Mouse (Mus musculus): ENCODE data around the gene Vangl2. TPM values are rescaled to one million over a fixed set of nuclear protein-coding genes. Genes with fewer than 3 reads are reported as not detected.

Gene Vangl2
- 1.9 and 3.3 TPM in 2 replicates for total RNA-seq (2015)
- total RNA-seq (2017) = 1.1 and 1.7 TPM in 2 replicates

DNA sequence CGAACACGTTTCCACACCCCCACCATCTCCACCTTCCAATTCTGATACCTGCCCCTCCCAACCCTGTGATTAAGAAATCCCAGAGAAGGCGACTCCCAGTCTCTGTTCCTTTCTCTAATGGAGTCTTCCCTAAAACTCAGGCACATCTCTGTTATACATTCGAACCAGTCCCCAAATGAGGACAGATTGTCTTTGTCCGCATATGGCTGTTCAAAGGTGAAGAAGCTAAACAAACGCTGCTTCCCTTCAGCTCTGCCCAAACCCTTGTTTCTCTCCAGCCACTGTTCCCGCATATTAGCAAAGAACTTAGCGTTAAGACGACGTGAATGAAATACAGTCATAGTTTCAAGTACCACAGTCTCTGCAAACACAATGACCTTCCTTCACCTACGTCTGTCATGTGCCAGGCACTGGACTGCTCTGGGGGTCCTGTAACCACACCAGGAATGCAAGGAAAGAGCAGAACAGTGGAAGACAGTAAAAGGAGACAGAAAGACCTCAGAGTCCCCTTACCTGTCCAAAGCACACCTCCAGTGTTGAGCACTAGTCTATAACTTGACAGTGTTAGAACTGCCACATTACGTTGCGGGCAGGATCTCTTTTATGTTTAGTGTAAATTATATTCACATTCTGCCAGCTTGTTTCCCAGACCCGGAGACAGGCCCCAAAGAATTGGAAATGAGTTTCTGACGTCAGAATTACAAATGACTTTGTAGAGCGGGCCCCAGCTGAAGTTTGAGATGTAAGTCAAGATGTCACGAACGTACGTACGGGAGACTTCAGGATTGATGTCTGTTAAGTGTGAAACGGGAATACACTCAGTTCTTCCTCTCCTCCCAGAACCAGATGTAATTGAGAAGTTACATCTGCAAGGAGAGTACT is at the start of gene Vangl2:
Vangl2 (minus strand) TSS at position 51 of the 882 bp plus-strand sequence.
- ATAC-seq (replicated peaks; ENCODE audit: poor library complexity) = no peak

DNA sequence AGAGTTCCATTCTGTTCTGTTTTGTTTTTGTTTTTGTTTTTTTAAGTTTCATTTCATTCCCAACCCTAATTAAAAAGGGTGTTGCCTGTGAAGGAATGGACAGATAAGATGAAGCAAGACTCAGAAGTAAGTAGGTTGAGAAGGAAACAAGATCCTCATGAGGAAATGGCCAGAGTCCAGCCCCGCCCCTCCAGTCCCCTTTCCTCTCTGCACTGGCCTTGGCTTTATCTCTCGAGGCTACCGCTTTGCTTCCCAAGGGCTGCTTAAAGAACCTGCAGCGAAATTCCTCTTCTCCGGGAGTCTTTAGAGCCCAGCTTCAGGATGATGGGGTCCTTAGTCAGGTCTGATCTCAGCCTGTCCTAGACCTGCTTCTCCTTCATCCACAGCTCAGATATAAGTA is 49.7 kb upstream of the Vangl2 start:
- ATAC-seq (replicated peaks; ENCODE audit: poor library complexity) = no peak

DNA sequence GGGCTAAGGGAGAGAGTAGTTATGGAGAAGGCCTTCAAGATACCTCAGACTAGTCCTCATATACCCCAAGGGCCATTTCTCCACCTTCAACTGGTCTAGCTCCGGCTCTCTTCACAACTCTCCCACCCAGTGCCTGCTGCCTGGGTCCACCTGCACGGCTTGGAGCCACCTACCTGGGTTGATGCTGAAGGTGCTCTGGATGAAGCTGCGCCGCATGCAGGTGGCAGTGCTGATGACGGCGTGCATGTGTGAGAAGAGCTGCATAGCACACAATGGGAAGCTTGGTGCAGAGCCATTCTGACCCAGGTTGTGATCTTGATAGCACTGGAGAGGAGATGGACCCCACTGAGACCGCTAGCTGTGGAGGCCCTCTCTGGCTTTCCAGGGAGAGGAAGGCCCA is 44.4 kb upstream of the Vangl2 start:
- ATAC-seq (replicated peaks; ENCODE audit: poor library complexity) = no peak

DNA sequence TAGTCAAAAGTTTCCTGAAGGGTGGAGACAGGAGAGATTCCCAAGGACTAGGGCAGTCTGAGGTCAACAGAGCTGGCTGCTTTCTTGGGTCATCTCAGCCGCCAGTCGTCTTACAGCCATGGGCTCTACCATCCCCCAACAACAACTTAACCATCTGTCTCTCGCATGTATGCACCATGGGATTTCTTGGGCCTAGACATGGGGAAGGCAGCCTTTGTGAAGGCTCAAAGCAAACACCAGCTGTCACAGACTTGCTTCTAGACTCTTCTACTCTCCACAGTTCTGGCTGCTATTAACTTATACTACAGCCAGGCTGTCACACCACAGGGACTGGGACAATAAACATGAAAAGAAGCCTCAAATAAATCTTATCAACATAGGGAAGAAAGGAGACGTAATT is 43.3 kb upstream of the Vangl2 start:
- no peak for ATAC-seq (replicated peaks; ENCODE audit: poor library complexity)

DNA sequence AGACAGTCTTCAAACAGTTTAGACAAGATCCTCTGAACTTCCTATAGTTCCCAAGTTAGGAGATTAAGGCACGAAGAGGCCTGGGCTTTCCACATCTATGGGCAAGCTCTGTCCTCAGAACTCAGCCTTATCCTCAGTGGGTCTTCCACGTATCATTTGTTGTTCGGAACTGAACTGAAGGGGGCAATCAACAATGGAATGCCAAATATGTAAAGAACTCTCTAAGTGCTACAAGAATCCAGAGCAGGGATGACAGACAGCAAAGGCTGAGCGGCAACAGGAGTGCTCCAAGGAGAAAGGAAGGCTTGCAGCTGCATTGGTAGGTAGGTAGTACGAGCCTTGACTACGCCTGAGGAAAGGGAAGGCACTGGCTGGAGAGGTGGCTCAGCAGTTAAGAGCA is 42.0 kb upstream of the Vangl2 start:
- no peak for ATAC-seq (replicated peaks; ENCODE audit: poor library complexity)

DNA sequence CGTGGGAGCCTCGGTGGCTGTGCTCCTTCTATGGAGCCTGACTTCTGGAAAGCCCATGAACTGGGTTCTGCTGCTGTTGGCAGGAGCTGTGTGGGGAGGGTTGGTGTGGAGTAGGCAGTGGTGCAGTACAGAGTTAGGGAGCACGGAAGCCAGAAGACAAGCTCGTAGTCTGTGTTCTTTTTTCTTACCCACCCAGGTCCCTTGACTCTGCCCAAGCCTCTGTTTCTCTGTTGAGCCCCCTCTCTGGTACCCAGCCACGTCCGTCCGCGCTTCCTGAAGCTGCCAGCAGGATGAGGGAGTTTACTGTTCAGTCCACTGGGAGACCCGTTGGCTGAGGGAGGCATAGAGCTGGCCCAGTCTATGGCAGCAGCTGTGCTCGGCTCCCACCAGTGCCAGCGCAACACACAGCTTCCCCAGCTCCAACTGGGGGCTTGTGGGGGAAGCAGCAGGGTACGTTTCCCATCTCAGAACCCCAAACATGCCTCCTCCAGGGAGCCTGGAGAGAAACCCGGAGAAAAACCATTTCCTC is 36.4 kb upstream of the Vangl2 start:
- no peak for ATAC-seq (replicated peaks; ENCODE audit: poor library complexity)

DNA sequence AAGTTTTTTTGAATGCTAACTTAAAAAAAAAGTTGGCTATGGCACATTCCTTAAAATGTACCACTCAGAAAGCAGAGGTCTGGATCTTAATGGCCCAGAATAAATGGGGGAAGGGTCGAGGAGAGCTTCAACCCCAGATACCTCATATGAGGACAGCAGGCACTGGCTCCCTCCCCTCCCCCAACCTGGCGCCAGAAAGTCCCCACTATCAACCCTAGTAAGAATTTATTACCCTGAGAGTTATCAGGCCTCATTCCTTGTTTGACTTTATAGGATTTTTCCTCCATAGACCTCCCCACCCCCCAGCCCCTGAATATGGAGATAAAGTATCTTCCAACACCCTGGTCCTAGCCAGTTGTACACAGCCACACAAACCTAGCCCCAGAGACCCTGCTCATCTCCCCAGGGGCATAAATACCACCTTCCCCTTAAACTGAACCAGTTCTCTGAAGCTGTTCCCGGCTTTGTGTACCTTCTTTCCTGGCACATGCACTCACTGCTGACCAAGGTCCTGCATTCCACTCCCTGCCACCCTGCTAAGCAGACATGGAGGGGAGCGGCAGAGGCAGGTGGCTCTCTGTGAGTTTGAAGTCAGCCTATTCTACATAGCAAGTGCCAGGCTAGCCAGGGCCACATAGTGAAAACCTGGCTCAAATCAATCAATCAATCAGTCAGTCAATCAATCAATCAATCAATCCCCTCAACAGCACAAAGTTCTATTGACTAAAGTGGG is 35.2 kb upstream of the Vangl2 start:
- ATAC-seq (replicated peaks; ENCODE audit: poor library complexity) = no peak

DNA sequence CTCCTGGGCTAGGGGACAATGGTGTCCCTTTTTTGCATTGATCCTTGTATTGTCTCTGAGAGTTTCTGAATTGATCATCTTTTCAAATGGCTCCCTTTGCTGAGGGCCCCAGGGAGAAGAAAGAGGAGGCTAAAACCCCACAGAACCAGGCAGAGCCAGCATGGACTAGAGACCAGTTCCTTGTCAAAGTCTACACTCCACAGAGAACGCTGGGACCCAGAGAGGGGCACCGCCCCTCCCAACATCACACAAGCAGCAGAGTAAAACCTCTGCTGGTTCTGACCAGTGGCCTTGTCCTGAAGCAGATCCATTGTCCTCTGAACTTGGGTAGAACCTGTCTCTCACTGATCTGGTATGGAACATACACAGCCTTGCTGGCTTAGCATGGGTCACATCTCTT is 33.9 kb upstream of the Vangl2 start:
- no peak for ATAC-seq (replicated peaks; ENCODE audit: poor library complexity)

DNA sequence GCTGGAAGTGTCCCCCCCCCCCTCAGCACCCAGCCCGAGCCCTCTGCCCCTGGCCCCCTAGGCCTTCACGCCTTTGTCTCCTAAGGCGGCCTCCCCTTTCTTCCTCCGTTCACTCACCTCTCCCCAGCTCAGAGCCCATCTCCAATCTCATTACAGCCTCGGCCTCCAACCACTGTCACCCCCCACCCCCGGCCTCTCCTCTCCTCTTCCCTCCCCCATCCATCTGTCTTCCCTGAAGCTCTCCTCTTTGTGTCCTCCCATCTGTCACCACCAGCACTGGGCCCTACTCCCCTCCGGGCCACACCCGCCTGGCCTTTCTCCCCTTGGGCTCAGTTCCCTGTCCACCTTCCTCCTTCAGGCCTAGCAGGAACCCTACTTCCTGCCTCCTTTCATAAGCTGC is 33.0 kb upstream of the Vangl2 start:
- ATAC-seq (replicated peaks; ENCODE audit: poor library complexity) = no peak

DNA sequence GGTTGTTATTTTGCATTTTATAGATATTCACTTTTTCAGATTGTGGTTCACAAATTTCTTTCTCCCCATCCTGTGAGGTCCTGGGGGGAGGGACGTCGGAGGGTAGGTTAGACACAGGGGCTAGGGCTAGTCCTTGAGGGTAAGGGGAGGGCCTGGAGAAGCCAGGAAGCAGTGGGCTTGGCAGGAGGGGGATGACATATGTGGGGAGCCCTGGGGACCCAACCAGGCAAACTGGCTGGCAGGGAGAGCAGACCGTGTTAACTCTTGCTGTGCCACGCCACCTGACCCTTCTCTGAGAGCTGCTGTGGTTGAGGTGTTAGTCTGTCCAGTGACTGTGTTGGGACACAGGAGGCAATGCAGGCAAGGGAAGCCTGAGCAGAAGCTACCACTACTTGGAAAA is 32.4 kb upstream of the Vangl2 start:
- no peak for ATAC-seq (replicated peaks; ENCODE audit: poor library complexity)

DNA sequence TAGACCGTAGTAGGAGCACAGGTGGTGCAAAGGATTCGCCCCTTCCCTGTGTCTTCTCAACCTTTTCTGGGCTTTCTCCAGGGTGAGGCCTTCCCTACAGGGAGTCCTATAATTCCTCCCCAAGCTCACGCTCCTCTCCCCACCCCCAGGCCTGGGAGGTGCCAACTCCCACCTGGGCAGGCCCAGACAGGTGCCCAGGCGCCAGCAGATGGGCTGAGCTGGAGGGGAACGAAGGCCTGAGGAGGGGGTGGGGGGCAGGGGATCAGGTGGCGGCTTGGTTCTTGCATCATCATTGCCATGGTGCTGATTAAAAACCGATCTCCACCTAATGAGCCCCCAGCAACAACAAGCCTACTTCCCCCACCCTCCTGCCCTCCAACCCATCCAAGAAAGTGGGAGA is 30.6 kb upstream of the Vangl2 start:
- ATAC-seq (replicated peaks; ENCODE audit: poor library complexity) = no peak

DNA sequence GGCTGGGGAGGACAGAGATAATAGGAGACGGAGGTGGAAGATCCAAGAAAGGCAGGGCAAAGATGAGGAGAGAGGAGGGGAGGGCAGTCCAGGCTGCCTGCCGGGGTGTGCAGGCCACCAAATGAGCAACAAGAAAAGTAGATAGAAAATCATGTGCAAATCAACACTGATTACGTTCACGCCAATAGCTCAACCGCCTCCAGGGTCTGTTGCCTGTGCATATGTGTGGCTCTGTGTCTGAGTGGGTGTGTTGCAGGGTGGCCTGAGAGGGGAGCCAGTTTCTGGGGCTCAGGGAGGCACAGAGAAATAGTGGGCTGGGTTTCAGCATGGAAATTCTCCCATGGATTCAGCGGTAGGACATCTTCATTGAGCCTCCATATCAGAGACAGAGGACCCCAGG is 30.1 kb upstream of the Vangl2 start:
- ATAC-seq (replicated peaks; ENCODE audit: poor library complexity) = no peak

DNA sequence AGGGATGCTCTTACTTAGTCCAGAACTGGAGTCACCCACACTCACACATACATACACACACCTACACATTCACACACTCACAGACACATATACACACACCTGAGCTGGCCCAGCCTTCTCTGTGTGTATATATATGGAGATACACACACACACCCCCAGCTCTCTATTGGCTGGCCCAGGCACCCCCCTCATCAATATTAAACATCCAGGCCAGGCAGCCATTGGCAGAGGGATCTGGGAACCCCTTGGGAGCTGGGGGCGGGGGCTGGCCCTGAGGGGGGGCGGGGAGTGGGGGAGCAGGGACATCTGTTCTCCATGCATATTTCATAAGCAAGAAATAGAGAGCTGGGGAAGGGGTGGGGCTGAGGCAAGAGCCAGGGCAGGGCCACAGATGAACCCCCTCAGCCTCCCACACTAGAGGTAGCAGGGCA is 29.3 kb upstream of the Vangl2 start, which contains the start of gene Nhlh1:
Nhlh1 (minus strand) TSS at position 83 of the 431 bp plus-strand sequence.
- ATAC-seq (replicated peaks; ENCODE audit: poor library complexity) = no peak

DNA sequence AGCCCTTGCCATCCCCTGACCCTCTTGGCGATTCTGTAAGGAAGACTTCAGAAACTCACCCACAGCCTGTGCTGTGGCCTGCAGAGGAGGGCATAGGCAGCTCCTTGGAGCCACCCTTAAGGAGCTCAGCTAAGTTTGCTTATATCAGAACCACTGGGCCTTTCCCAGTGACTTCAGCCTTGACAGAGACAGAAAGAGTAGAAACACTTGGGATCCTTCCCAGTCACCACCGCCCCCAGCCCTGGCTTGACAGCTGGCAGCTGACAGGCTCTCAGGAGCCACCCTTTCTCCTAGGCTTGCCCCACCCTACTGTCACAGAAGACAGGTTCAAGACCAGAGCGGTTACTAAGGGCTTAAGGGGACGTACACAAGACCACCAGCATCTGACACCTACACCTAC is 28.0 kb upstream of the Vangl2 start:
- ATAC-seq (replicated peaks; ENCODE audit: poor library complexity) = no peak

DNA sequence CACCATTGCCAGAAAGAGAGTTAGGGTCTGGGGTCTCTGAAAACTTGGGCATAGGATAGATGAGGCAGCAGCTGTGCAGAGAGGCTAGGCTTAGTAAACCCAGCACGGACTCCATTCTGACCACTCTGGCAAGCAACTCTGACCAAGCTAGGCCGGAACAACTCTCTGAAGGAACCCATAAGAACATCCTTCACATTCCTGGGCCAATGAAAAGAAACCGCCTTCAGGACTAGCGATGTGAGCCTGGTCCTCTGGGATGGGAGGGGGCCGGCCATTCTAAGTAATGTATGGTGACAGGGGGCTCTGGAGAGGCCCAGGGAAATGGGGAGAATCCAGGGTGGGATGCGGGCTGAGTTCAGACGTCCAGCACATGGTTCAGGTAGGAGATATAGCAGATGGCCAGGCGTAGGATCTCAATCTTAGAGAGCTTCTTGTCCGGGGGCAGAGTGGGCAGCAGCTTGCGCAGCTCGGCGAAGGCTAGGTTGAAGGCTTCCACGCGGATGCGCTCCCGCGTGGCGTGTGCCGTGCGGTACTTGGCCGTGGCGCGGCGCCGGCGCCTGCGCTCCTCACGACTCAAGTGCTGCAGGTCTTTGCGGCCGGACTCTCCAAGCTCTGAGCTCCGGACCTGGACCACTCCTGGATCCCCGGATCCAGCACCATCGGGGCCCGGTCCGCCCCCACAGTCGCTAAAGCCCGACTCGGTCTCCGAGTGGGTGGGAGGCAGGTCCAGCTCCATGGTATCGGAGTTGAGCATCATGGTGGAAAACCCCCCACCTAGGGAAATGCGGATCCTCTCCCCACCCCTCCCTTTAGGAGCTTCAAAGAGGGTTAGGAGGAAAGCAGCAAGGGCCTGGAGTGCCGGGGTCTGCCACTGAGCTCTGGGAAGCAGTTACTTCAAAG is 25.5 kb upstream of the Vangl2 start:
- no peak for ATAC-seq (replicated peaks; ENCODE audit: poor library complexity)

DNA sequence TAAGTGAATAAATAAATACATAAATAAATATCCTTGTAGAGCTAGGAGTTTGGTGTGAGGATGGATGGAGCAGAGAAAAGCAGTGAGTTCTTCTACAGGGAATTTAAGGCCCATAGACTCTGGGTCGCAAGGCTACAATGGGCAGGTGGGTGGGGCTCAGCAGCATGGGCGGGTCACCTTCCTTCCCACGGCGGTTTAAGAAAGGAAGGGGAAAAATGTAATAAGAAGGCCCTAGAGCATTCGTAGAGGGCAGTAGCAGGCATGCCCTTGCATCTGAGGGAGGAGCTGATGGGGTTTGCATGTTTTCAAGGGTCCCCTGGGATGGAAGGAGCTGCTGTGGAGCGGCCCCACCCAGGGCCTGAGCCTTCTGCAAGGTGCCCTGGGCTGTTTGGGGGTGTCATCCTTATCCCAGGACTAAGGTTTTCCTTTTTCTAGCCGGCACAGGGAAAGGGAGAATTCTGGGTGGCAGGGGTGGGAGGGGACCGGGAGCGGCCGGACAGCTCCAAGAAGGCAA is 24.6 kb upstream of the Vangl2 start:
- ATAC-seq (replicated peaks; ENCODE audit: poor library complexity) = 0 out of 2 replicates have a peak, but pooled peaks have one; percentile 25

DNA sequence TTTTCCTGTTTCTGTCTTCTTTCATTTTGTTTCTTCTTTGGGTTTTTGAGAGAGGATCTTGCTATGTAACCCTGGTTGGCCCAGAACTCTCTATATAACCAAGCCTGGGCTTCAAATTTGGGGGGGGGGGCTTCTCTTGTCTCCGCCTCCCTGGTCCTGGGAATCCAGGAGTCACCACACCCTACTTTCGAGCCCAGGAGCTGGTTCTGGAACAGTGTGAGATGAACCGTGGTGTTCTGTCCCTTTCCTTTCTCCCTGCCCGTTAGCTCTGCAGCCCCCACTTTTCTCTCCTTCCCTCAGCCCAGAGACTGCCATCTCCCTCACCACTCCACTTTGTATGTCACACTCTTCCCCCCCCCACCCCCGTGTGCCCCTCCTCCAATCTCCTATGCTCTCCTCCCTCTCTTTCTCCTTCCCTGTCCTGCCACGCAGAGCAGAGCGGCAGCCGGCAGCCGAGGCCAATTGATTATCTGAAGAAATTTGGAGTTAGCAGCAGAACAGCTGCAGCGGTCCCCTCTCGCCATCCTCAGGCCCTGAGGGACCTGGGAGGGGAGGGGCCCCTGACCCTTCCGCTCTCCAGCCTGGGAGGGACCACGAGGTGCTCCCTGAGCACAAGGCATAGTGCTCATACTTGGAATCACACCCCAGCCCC is 21.0 kb upstream of the Vangl2 start:
- ATAC-seq (replicated peaks; ENCODE audit: poor library complexity) = no peak

DNA sequence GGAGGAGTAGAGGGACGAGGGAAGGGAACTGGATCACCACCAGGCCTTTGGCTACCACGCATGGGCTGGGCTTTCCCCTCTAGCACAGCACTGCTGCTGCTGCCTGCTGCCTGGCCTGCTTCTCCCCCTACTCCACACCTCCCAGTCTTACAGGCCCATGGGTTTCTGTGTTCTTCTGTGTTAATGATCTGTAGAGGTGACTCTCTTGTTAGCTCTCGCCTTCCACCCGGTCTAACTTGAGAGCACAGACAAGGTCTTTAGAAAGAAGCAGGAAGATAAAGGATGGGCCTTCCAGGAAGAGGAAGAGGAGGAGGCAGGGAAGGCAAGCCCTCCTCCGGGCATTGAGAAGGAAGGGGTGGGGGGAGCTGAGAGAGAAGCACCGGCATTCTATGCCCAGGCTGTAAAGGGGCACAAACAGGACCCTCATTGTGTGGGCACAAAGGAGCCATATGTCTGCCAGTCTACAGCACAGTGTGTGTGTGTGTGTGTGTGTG is 20.0 kb upstream of the Vangl2 start:
- no peak for ATAC-seq (replicated peaks; ENCODE audit: poor library complexity)

DNA sequence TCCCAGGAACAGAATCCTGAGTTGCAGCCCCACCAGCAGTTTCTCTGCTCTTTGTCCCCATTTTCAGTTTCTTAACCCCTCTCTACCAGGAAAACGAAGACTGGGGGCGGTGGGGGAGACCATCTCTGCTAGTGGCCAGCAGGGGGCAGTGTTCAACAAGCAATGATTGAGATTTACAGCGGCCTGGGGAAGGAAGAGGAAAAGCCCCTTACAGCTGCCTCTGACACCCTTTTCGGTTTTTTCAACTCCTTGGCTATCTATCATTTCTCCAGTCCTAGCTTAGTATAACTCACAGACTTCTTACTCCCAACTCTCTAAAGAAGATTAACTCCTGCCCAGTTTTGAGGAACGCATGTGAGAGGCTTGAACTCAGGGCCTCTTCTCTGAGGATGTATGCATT is 18.7 kb upstream of the Vangl2 start:
- ATAC-seq (replicated peaks; ENCODE audit: poor library complexity) = peak; percentile 96

DNA sequence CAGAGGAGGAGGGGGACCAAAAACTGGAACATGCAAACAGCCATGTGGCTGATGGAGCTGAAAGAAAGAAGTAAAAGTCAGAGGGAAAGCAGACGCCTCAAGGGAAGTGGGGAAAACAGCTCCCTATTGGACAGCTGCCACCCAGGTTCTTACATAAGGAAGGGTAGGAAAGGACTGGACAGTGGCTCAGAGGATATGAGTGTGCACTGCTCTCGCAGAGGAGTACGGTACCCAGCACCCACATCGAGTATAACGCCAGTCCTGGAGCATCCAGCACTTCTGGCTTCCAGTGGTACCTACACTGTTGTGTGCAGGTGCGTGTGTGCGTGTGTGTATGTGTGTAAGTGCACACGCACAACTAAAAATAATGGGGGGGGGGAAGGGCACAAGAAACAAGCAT is 18.2 kb upstream of the Vangl2 start:
- ATAC-seq (replicated peaks; ENCODE audit: poor library complexity) = peak; percentile 17; the same call in 1 of the 2 replicates
